Mouse (Mus musculus) midbrain, embryonic 15.5 days (tissue): Measurements from ENCODE around the gene Ylpm1. TPM values are rescaled to one million over a fixed set of nuclear protein-coding genes. Genes with fewer than 3 reads are reported as not detected.

ENCODE experiments used
- ATAC-seq: fragments of 200-750 bp; cut with Nextera tagmentation; replicated peaks from 2 replicates; pipeline ENCODE4 v1.8.0; 2017; ENCODE audit warnings: moderate TSS enrichment
- H3K27ac ChIP-seq: fragments of 300-500 bp; sonication (generic); 2 replicates; pipeline ENCODE4 v1.5.1; 2015; ENCODE audit warnings: mild to moderate bottlenecking, inconsistent platforms
- H3K27me3 ChIP-seq: fragments of 300-500 bp; sonication (generic); replicated peaks from 2 replicates; pipeline ENCODE4 v1.6.1; 2015; ENCODE audit warnings: inconsistent platforms
- H3K36me3 ChIP-seq: fragments of 300-500 bp; sonication (generic); replicated peaks from 2 replicates; pipeline ENCODE4 v1.6.1; 2015; ENCODE audit warnings: inconsistent platforms
- H3K4me1 ChIP-seq: fragments of 300-500 bp; sonication (generic); 2 replicates; pipeline ENCODE4 v1.6.1; 2015; ENCODE audit warnings: inconsistent platforms
- H3K4me2 ChIP-seq: fragments of 300-500 bp; sonication (generic); 2 replicates; pipeline ENCODE4 v1.6.1; 2015; ENCODE audit warnings: inconsistent platforms, mild to moderate bottlenecking, moderate library complexity
- H3K4me3 ChIP-seq: fragments of 300-500 bp; sonication (generic); 2 replicates; pipeline ENCODE4 v1.5.1; 2015; ENCODE audit warnings: mild to moderate bottlenecking, inconsistent platforms
- H3K9ac ChIP-seq: fragments of 300-500 bp; sonication (generic); 2 replicates; pipeline ENCODE4 v1.6.1; 2015; ENCODE audit warnings: mild to moderate bottlenecking, inconsistent platforms
- H3K9me3 ChIP-seq: fragments of 300-500 bp; sonication (generic); 2 replicates; pipeline ENCODE4 v1.6.1; 2016; ENCODE audit warnings: inconsistent platforms
- WGBS: fragments of 180-500 bp; shearing (Covaris S2); methylation state at CpG from one replicate; pipeline ENCODE4 v1.1.7; 2015; ENCODE audit warnings: mixed read lengths; 5-methylcytosine and 5-hydroxymethylcytosine counted together
- polyA plus RNA-seq: library from polyadenylated mRNA; unstranded; fragments of >200 nt; fragmentation: Nextera tagmentation; extraction: Ambion mirVana; gene quantifications from 2 replicates; pipeline ENCODE4 v1.2.1, GENCODE M21; 2015

Ylpm1 gene
- polyA plus RNA-seq, 1 experiment from 2014 or later = 37.0 TPM

DNA sequence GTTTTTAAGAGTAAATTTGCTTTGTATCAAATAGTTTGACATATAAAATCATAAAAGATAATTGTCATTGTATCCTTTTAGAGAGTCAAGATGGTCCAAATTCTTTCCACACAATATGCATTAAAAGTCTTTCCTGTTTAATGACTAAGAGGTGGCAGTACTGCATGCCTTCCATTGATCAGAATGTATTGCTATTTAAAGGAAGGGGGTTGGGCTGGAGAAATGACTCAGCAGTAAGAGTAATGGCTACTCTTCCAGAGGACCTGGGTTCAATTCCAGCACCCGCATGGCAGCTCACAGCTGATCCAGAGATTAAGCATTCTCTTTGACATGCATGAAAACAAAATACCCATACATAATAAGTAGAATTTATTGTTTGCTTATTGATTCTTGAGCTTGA, 25.9 kb downstream of the Ylpm1 start:
- H3K27me3 ChIP-seq = no peaks in the 10 kb centered on the region
- no peak for ATAC-seq
- 100% methylated on average over 1 of the region's 1 CpGs for WGBS
- H3K27ac ChIP-seq = no peak overlapping the region
- H3K9ac ChIP-seq = no peak overlapping the region
- H3K36me3 ChIP-seq = no peaks in the 10 kb centered on the region
- no peaks in the 10 kb centered on the region for H3K9me3 ChIP-seq
- no peaks in the 10 kb centered on the region for H3K4me1 ChIP-seq
- no peak overlapping the region for H3K4me2 ChIP-seq
- no peak overlapping the region for H3K4me3 ChIP-seq

GRCm38 (mm10) chr12:85032710-85033109, 36.6 kb downstream of the Ylpm1 start:
- Histone ChIP-seq H3K27me3 (no peaks in the 10 kb centered on the region), H3K4me3 (no peak overlapping the region), H3K36me3 (peaks cover 27% of the 10 kb centered on the region), H3K9me3 (no peaks in the 10 kb centered on the region), H3K4me1 (no peaks in the 10 kb centered on the region), H3K27ac (no peak overlapping the region), H3K4me2 (no peak overlapping the region), H3K9ac (no peak overlapping the region)
- WGBS = over 99% methylated on average over 2 of the region's 2 CpGs
- no peak for ATAC-seq

DNA sequence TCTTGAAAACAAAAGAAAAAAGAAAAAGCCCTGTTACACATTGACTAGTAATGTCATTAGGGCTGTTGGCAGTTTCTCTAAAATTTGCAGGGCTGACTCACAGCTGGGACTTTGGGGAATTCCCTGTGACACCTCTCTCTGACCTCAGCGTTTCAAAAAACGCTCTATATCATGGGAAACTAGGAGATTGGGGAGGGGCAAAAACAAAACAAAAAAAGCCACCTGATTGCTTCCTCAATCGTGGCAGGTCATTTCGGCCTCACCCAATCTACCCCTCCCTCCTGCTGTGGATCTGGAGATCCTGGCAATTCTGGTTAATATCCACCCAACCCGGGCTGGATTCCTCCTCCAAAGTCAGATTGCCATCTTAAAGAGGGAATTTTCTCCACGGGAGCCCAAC, 55.1 kb downstream of the Ylpm1 start:
- WGBS = 76% methylated on average over 6 of the region's 6 CpGs
- H3K4me2 ChIP-seq = no peak overlapping the region
- H3K9me3 ChIP-seq = no peaks in the 10 kb centered on the region
- no peaks in the 10 kb centered on the region for H3K27me3 ChIP-seq
- H3K4me1 ChIP-seq = no peaks in the 10 kb centered on the region
- H3K9ac ChIP-seq = no peak overlapping the region
- no peak for ATAC-seq
- H3K4me3 ChIP-seq = no peak overlapping the region
- no peak overlapping the region for H3K27ac ChIP-seq
- H3K36me3 ChIP-seq = peaks cover 24% of the 10 kb centered on the region

- no peak for ATAC-seq
- H3K9me3 ChIP-seq = no peaks in the 10 kb centered on the region
- H3K27me3 ChIP-seq = no peaks in the 10 kb centered on the region
- H3K4me3 ChIP-seq = no peak overlapping the region
- no peak overlapping the region for H3K4me2 ChIP-seq
- H3K36me3 ChIP-seq = peaks cover 16% of the 10 kb centered on the region; the same call in 1 of the 2 replicates
- H3K27ac ChIP-seq = no peak overlapping the region
- H3K9ac ChIP-seq = no peak overlapping the region
- H3K4me1 ChIP-seq = no peaks in the 10 kb centered on the region
Measured at GRCm38 (mm10) chr12:85071043-85071442, 74.9 kb downstream of the Ylpm1 start.

- H3K27me3 ChIP-seq = no peaks in the 10 kb centered on the region
- H3K4me3 ChIP-seq = no peak overlapping the region
- H3K36me3 ChIP-seq = 0 out of 2 replicates have a peak, but pooled peaks cover 3% of the 10 kb centered on the region
- no peaks in the 10 kb centered on the region for H3K4me1 ChIP-seq
- no peak for ATAC-seq
- WGBS = 95% methylated on average over 3 of the region's 3 CpGs
- H3K4me2 ChIP-seq = no peak overlapping the region
- H3K9ac ChIP-seq = no peak overlapping the region
- no peak overlapping the region for H3K27ac ChIP-seq
- H3K9me3 ChIP-seq = no peaks in the 10 kb centered on the region
Measured at GRCm38 (mm10) chr12:85077100-85077499, 81.0 kb downstream of the Ylpm1 start.

GRCm38 (mm10) chr12:85084257-85084656, 88.1 kb downstream of the Ylpm1 start:
- Histone ChIP-seq H3K4me2 (no peak overlapping the region), H3K9me3 (no peaks in the 10 kb centered on the region), H3K27ac (no peak overlapping the region), H3K4me1 (no peaks in the 10 kb centered on the region), H3K9ac (no peak overlapping the region), H3K4me3 (no peak overlapping the region), H3K27me3 (no peaks in the 10 kb centered on the region), H3K36me3 (peaks cover 12% of the 10 kb centered on the region)
- no peak for ATAC-seq
- 96% methylated on average over 2 of the region's 2 CpGs for WGBS

GRCm38 (mm10) chr12:85084941-85085340, 88.8 kb downstream of the Ylpm1 start:
- Histone ChIP-seq H3K9ac (no peak overlapping the region), H3K4me1 (no peaks in the 10 kb centered on the region), H3K27ac (no peak overlapping the region), H3K4me2 (no peak overlapping the region), H3K4me3 (no peak overlapping the region), H3K27me3 (no peaks in the 10 kb centered on the region), H3K9me3 (no peaks in the 10 kb centered on the region), H3K36me3 (peaks cover 12% of the 10 kb centered on the region)
- WGBS = 89% methylated on average over 4 of the region's 4 CpGs
- ATAC-seq = no peak

GRCm38 (mm10) chr12:85087845-85088244, 91.7 kb downstream of the Ylpm1 start:
- Histone ChIP-seq H3K4me1 (no peaks in the 10 kb centered on the region), H3K9ac (no peak overlapping the region), H3K4me3 (no peak overlapping the region), H3K27me3 (no peaks in the 10 kb centered on the region), H3K27ac (no peak overlapping the region), H3K36me3 (peaks cover 12% of the 10 kb centered on the region), H3K4me2 (no peak overlapping the region), H3K9me3 (no peaks in the 10 kb centered on the region)
- WGBS = 98% methylated on average over 12 of the region's 12 CpGs
- ATAC-seq = no peak

DNA sequence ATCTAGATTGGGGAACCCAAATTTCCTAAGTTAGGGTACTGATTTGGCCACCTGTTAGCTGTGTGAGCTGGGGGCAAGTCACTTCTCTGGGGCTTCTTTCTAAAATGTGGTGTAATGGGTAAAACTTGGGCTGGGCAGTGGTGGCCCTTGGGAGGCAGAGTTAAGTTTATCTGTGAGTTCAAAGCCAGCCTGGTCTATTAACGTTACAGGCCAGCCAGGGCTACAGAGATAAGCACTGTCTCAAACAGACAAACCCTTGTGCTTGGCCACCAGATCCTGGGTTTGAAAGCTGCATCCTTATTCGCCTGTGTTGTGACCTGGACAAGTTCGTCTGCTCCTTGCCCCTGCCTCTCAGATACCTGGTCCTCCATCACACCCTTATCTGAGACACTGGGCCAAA, 95.1 kb downstream of the Ylpm1 start:
- no peaks in the 10 kb centered on the region for H3K9me3 ChIP-seq
- no peak for ATAC-seq

GRCm38 (mm10) chr12:85092214-85092613, 96.1 kb downstream of the Ylpm1 start:
- Histone ChIP-seq H3K4me2 (no peak overlapping the region), H3K36me3 (peaks cover 12% of the 10 kb centered on the region), H3K27me3 (no peaks in the 10 kb centered on the region), H3K27ac (no peak overlapping the region), H3K4me3 (no peak overlapping the region), H3K9me3 (no peaks in the 10 kb centered on the region), H3K9ac (no peak overlapping the region), H3K4me1 (0 out of 2 replicates have a peak, but pooled peaks cover 3% of the 10 kb centered on the region)
- 6% methylated on average over 3 of the region's 3 CpGs for WGBS
- ATAC-seq = no peak

More for the DNA sequence above, 95.1 kb downstream of the Ylpm1 start:
- peaks cover 12% of the 10 kb centered on the region for H3K36me3 ChIP-seq
- 90% methylated on average over 3 of the region's 3 CpGs for WGBS
- no peak overlapping the region for H3K4me2 ChIP-seq
- no peak overlapping the region for H3K27ac ChIP-seq
- H3K9ac ChIP-seq = no peak overlapping the region
- H3K4me1 ChIP-seq = 0 out of 2 replicates have a peak, but pooled peaks cover 3% of the 10 kb centered on the region
- H3K4me3 ChIP-seq = no peak overlapping the region
- H3K27me3 ChIP-seq = no peaks in the 10 kb centered on the region

DNA sequence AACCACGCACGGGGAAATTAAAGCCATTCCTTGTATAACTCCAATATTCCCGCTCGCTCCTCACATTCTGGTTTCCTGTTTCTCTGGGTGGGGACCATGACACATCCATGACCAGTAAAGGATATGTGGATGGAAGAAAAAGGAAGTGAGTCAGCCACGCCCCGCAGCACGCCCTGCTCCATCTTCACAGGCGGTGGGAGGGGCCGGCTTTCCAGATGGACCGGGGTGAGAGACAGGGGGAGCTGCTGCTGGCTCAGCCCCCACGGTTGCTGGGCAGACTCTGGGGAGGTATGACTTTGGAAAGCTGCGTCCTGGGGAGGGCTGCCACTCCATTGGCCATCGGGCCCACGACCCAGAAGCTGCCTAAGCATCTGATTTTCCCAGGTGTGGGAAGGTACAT, 97.9 kb downstream of the Ylpm1 start:
- no peak overlapping the region for H3K9ac ChIP-seq
- no peak overlapping the region for H3K27ac ChIP-seq
- ATAC-seq = no peak

GRCm38 (mm10) chr12:85094706-85095105, 98.6 kb downstream of the Ylpm1 start:
- H3K27me3 ChIP-seq = no peaks in the 10 kb centered on the region
- 76% methylated on average over 10 of the region's 10 CpGs for WGBS

More for the DNA sequence above, 97.9 kb downstream of the Ylpm1 start:
- H3K4me2 ChIP-seq = no peak overlapping the region
- no peaks in the 10 kb centered on the region for H3K27me3 ChIP-seq
- no peaks in the 10 kb centered on the region for H3K9me3 ChIP-seq
- no peak overlapping the region for H3K4me3 ChIP-seq
- H3K4me1 ChIP-seq = 0 out of 2 replicates have a peak, but pooled peaks cover 3% of the 10 kb centered on the region
- 0 out of 2 replicates have a peak, but pooled peaks cover 3% of the 10 kb centered on the region for H3K36me3 ChIP-seq
- WGBS = 37% methylated on average over 14 of the region's 14 CpGs

DNA sequence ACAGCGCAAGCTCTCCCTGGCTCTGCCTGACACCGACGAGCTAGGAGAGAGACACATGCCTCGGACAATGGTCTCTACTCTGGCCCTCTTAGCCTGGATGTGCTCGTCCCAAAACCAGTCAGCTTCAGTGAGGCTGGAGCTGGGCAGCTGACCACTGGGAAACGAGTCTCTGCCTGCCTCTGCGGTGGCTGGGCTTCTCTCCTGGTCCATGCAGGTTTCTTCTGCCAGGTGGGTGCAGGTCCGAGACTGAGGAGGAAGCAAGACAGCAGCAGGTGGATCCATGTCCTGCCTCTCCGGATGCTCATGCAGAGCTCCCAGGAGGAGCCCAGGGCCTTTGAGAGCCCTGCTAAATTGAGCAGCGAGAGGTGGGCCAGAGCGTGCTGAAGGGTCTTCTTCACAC, 99.0 kb downstream of the Ylpm1 start:
- H3K36me3 ChIP-seq = no peaks in the 10 kb centered on the region
- no peaks in the 10 kb centered on the region for H3K27me3 ChIP-seq
- no peaks in the 10 kb centered on the region for H3K9me3 ChIP-seq
- H3K4me1 ChIP-seq = 0 out of 2 replicates have a peak, but pooled peaks cover 3% of the 10 kb centered on the region
- H3K9ac ChIP-seq = no peak overlapping the region
- 84% methylated on average over 11 of the region's 11 CpGs for WGBS
- H3K4me3 ChIP-seq = no peak overlapping the region
- H3K4me2 ChIP-seq = no peak overlapping the region
- ATAC-seq = no peak
- no peak overlapping the region for H3K27ac ChIP-seq

More at GRCm38 (mm10) chr12:85094706-85095105, 98.6 kb downstream of the Ylpm1 start:
- Histone ChIP-seq H3K4me3 (no peak overlapping the region), H3K9me3 (no peaks in the 10 kb centered on the region), H3K36me3 (no peaks in the 10 kb centered on the region), H3K4me1 (0 out of 2 replicates have a peak, but pooled peaks cover 3% of the 10 kb centered on the region), H3K9ac (no peak overlapping the region), H3K27ac (no peak overlapping the region), H3K4me2 (no peak overlapping the region)
- ATAC-seq = no peak
